Mouse (Mus musculus): ENCODE results near the gene Inpp5a.

DNA sequence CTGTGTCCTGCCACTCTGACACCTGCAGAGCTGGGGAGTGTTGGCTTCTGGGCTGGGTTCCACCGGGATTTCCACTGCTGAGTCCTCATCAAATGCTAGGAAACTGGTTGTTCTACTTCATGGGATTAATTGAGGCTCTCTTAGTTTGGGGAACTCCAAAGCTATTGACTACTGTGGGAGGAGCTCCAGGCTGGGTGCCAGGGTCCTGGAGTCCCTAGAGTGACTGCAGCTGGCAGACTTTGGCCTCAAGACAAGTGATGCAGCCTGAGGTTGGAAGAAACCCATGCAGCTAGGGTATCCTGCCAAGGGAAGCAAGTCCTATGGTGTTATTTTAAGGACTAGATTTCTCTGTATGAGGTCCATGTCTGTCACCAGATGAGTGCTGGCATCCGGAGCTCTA, 149.6 kb downstream of the Inpp5a start:
- TF ChIP-seq CTCF (IDR thresholded peaks at IDR 0.05; ENCODE audit: control insufficient read depth, insufficient read depth, low read length) (no peak), POLR2A (IDR thresholded peaks at IDR 0.05; ENCODE audit: borderline replicate concordance, control insufficient read depth, low read depth, low read length) (no peak)
